Mouse (Mus musculus): Measurements from ENCODE around the gene Tyro3.

GRCm38 (mm10) chr2:119760251-119760650, 37.3 kb upstream of the Tyro3 start, which contains the start of gene Ltk:
- no peak for TF ChIP-seq POLR2A (IDR thresholded peaks at IDR 0.05; ENCODE audit: borderline replicate concordance, extremely low read depth, insufficient read depth, insufficient read length, poor library complexity, severe bottlenecking)
- no peak for TF ChIP-seq CTCF (IDR thresholded peaks at IDR 0.05; ENCODE audit: borderline replicate concordance, extremely low read depth, insufficient read depth, insufficient read length)

All from brain, embryonic 14.5 days (tissue).